Mouse (Mus musculus): ENCODE results near the gene Rapgef5. TPM values are rescaled to one million over a fixed set of nuclear protein-coding genes. Genes with fewer than 3 reads are reported as not detected.
"Not testable (repeated sequence)": the region's sequence is repeated elsewhere in the genome, so short reads cannot be mapped to it uniquely, and the experiment has no call there.

Rapgef5 gene
- polyA plus RNA-seq, 1 experiment from 2014 or later: 52.1 TPM

- Histone ChIP-seq H3K4me2 (replicated peaks; ENCODE audit: low read depth, low read length) (peak overlapping the region; percentile 28), H3K27ac (ENCODE audit: low read length) (no peak overlapping the region), H3K4me1 (ENCODE audit: insufficient read depth, low read depth, low read length) (no peaks in the 10 kb centered on the region), H3K9ac (replicated peaks; ENCODE audit: low read depth) (no peak overlapping the region), H3K9me3 (ENCODE audit: low read length) (no peaks in the 10 kb centered on the region), H3K36me3 (ENCODE audit: insufficient read depth, low read length) (no peaks in the 10 kb centered on the region), H3K27me3 (replicated peaks; ENCODE audit: insufficient read depth, low read length) (no peaks in the 10 kb centered on the region), H3K4me3 (ENCODE audit: low read depth, low read length) (no peak overlapping the region)
- ATAC-seq (no peak), DNase-seq (ENCODE audit: low spot score) (no peak)
- WGBS: 24% methylated on average over 24 of the region's 24 CpGs
- TF ChIP-seq EP300 (IDR thresholded peaks at IDR 0.05) (no peak), CTCF (IDR thresholded peaks at IDR 0.05) (no peak)
These were observed 272.3 kb downstream of the Rapgef5 start for GRCm38 (mm10) chr12:117788513-117789011.

- H3K9me3 ChIP-seq (ENCODE audit: low read length): no peaks in the 10 kb centered on the region
- no peaks in the 10 kb centered on the region for H3K36me3 ChIP-seq (ENCODE audit: insufficient read depth, low read length)
- no peaks in the 10 kb centered on the region for H3K27me3 ChIP-seq (replicated peaks; ENCODE audit: insufficient read depth, low read length)
- no peak for TF ChIP-seq EP300 (IDR thresholded peaks at IDR 0.05)
- no peak for TF ChIP-seq CTCF (IDR thresholded peaks at IDR 0.05)
- H3K4me2 ChIP-seq (replicated peaks; ENCODE audit: low read depth, low read length): no peak overlapping the region
- WGBS: 48% methylated on average over 7 of the region's 7 CpGs
- no peak overlapping the region for H3K9ac ChIP-seq (replicated peaks; ENCODE audit: low read depth)
- ATAC-seq (no peak), DNase-seq (ENCODE audit: low spot score) (no peak)
- H3K4me3 ChIP-seq (ENCODE audit: low read depth, low read length): no peak overlapping the region
- H3K27ac ChIP-seq (ENCODE audit: low read length): no peak overlapping the region
- no peaks in the 10 kb centered on the region for H3K4me1 ChIP-seq (ENCODE audit: insufficient read depth, low read depth, low read length)
These were observed 272.7 kb downstream of the Rapgef5 start for GRCm38 (mm10) chr12:117789017-117789416.

DNA sequence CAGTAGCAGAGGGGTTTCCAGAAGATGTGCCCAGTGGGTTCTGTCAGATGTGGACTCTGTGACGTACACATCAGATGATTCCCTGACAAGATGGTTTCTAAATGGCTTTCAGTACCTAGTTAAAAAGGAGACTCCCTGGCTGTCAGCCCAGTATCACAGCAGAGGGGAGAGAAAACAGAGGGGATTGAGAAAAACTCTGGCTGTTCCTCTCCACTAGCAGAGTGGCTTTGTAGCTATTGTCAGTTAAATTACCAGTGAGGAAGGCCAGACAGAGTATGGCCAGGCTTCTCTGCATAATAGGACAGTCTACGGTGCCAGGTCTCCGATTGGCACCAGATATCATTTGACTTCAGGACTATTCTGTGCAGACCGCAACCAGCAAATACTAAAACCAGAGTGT lies 279.0 kb downstream of the Rapgef5 start:
- WGBS: 82% methylated on average over 4 of the region's 4 CpGs

GRCm38 (mm10) chr12:117803989-117804388 lies 287.7 kb downstream of the Rapgef5 start, which contains the start of gene Cdca7l:
Gene Cdca7l (plus strand): TSS chr12:117804289.
- not testable (repeated sequence) for H3K9ac ChIP-seq (replicated peaks; ENCODE audit: low read depth); H3K4me3 ChIP-seq (ENCODE audit: low read depth, low read length); H3K27me3 ChIP-seq (replicated peaks; ENCODE audit: insufficient read depth, low read length); H3K9me3 ChIP-seq (ENCODE audit: low read length); ATAC-seq; H3K4me2 ChIP-seq (replicated peaks; ENCODE audit: low read depth, low read length); H3K4me1 ChIP-seq (ENCODE audit: insufficient read depth, low read depth, low read length); H3K36me3 ChIP-seq (ENCODE audit: insufficient read depth, low read length); DNase-seq (ENCODE audit: low spot score); H3K27ac ChIP-seq (ENCODE audit: low read length)
- WGBS: no CpG with 5 or more reads among the region's 6 CpGs

More for the DNA sequence above, 279.0 kb downstream of the Rapgef5 start:
- Histone ChIP-seq H3K27ac (ENCODE audit: low read length) (no peak overlapping the region), H3K9me3 (ENCODE audit: low read length) (no peaks in the 10 kb centered on the region), H3K4me3 (ENCODE audit: low read depth, low read length) (no peak overlapping the region), H3K4me2 (replicated peaks; ENCODE audit: low read depth, low read length) (no peak overlapping the region), H3K36me3 (ENCODE audit: insufficient read depth, low read length) (no peaks in the 10 kb centered on the region), H3K9ac (replicated peaks; ENCODE audit: low read depth) (no peak overlapping the region), H3K4me1 (ENCODE audit: insufficient read depth, low read depth, low read length) (no peaks in the 10 kb centered on the region), H3K27me3 (replicated peaks; ENCODE audit: insufficient read depth, low read length) (no peaks in the 10 kb centered on the region)
- DNase-seq (ENCODE audit: low spot score) (no peak), ATAC-seq (no peak)
- TF ChIP-seq CTCF (IDR thresholded peaks at IDR 0.05) (no peak), EP300 (IDR thresholded peaks at IDR 0.05) (no peak)

DNA sequence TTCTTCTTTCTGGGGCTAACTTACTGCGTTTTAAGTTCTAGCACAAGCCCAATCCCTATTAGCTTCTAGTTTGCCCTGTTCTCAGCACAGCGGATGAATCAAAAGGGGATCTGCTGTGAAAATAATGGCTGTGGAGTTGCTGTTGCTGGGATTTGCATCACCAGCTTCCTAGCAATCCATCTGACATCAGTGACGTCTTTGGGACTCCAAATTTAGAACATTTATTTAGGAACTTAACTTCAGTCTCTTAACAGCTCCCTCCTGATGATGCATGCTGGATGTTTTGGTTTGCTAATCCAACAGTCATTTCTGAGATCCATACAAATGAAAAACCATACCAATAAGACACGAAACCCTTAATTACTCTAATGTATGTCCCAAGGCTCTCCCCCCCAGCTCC lies 289.3 kb downstream of the Rapgef5 start:
- Histone ChIP-seq H3K9ac (replicated peaks; ENCODE audit: low read depth) (no peak overlapping the region), H3K9me3 (ENCODE audit: low read length) (no peaks in the 10 kb centered on the region), H3K36me3 (ENCODE audit: insufficient read depth, low read length) (no peaks in the 10 kb centered on the region), H3K4me2 (replicated peaks; ENCODE audit: low read depth, low read length) (no peak overlapping the region), H3K4me1 (ENCODE audit: insufficient read depth, low read depth, low read length) (no peaks in the 10 kb centered on the region), H3K27me3 (replicated peaks; ENCODE audit: insufficient read depth, low read length) (no peaks in the 10 kb centered on the region), H3K27ac (ENCODE audit: low read length) (no peak overlapping the region), H3K4me3 (ENCODE audit: low read depth, low read length) (no peak overlapping the region)
- TF ChIP-seq EP300 (IDR thresholded peaks at IDR 0.05) (no peak), CTCF (IDR thresholded peaks at IDR 0.05) (no peak)
- DNase-seq (ENCODE audit: low spot score) (no peak), ATAC-seq (no peak)
- 79% methylated on average over 4 of the region's 4 CpGs for WGBS

DNA sequence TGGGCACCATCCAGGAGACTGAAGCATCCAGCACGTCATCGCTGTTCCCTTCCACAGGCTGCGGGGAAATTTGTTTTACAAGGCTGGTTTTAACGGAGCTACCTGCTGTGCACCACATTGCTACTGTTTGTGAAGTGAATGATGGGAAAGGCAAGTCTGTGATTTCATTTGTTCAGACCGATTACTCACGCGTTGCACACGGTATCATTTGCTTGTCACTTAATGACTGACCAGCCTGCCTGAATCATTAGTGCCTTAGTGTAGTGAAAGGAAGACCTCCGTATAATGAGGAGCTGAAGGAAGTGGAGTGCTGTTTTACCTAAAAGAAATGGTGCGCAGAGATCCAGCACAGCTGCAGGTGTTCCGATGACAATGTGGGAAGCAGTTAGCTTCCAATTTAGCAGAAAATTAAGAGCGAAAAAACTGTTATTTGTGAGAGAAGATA lies 289.8 kb downstream of the Rapgef5 start:
- no peak overlapping the region for H3K9ac ChIP-seq (replicated peaks; ENCODE audit: low read depth)
- WGBS: 62% methylated on average over 12 of the region's 12 CpGs
- H3K27ac ChIP-seq (ENCODE audit: low read length): no peak overlapping the region
- no peak overlapping the region for H3K4me2 ChIP-seq (replicated peaks; ENCODE audit: low read depth, low read length)
- no peaks in the 10 kb centered on the region for H3K36me3 ChIP-seq (ENCODE audit: insufficient read depth, low read length)
- DNase-seq (ENCODE audit: low spot score) (no peak), ATAC-seq (no peak)
- H3K4me3 ChIP-seq (ENCODE audit: low read depth, low read length): no peak overlapping the region
- H3K27me3 ChIP-seq (replicated peaks; ENCODE audit: insufficient read depth, low read length): no peaks in the 10 kb centered on the region
- no peaks in the 10 kb centered on the region for H3K4me1 ChIP-seq (ENCODE audit: insufficient read depth, low read depth, low read length)
- no peak for TF ChIP-seq EP300 (IDR thresholded peaks at IDR 0.05)
- no peak for TF ChIP-seq CTCF (IDR thresholded peaks at IDR 0.05)
- H3K9me3 ChIP-seq (ENCODE audit: low read length): no peaks in the 10 kb centered on the region

- no peak overlapping the region for H3K27ac ChIP-seq (ENCODE audit: low read length)
- H3K4me1 ChIP-seq (ENCODE audit: insufficient read depth, low read depth, low read length): no peaks in the 10 kb centered on the region
- no peak overlapping the region for H3K4me3 ChIP-seq (ENCODE audit: low read depth, low read length)
- H3K9ac ChIP-seq (replicated peaks; ENCODE audit: low read depth): no peak overlapping the region
- WGBS: 80% methylated on average over 4 of the region's 4 CpGs
- ATAC-seq: no peak
- H3K36me3 ChIP-seq (ENCODE audit: insufficient read depth, low read length): no peaks in the 10 kb centered on the region
- DNase-seq (ENCODE audit: low spot score): no peak
- H3K9me3 ChIP-seq (ENCODE audit: low read length): no peaks in the 10 kb centered on the region
- TF ChIP-seq CTCF (IDR thresholded peaks at IDR 0.05) (no peak), EP300 (IDR thresholded peaks at IDR 0.05) (no peak)
- H3K27me3 ChIP-seq (replicated peaks; ENCODE audit: insufficient read depth, low read length): no peaks in the 10 kb centered on the region
- no peak overlapping the region for H3K4me2 ChIP-seq (replicated peaks; ENCODE audit: low read depth, low read length)
These were observed 290.2 kb downstream of the Rapgef5 start for GRCm38 (mm10) chr12:117806470-117806869.

Data from lung, postnatal 0 days (tissue).